9 mouse cellular contexts compared by ENCODE assay signal in genomic region chr2:158093345-158093744, GRCm38 (mm10). TPM values are rescaled to one million over a fixed set of nuclear protein-coding genes. Genes with fewer than 3 reads are reported as not detected.
DNase-seq lines count a peak whose midpoint lies in the region; ATAC-seq and TF ChIP-seq lines count a peak whose summit lies in the region.
"Had no signal": no experiment of that assay in that cellular context is flagged by ENCODE, and none has a peak within 500 bp of the region (broad histone marks: within the 10 kb centered on the region; RNA-seq: fewer than 3 reads in every experiment).

No protein-coding gene starts in this region.

- H3K27me3 ChIP-seq in kidney, embryonic 15.5 days, result no peaks in the 10 kb centered on the region
- no peaks in the 10 kb centered on the region for H3K27me3 ChIP-seq in heart, postnatal 0 days (ENCODE audit: control insufficient read depth, insufficient read depth, low read length)
- H3K27me3 ChIP-seq: midbrain, embryonic 12.5 days had no signal

- H3K9me3 ChIP-seq in kidney, embryonic 15.5 days (replicated peaks), result no peaks in the 10 kb centered on the region
- H3K9me3 ChIP-seq in heart, postnatal 0 days (replicated peaks; ENCODE audit: control insufficient read depth, low read length), result no peaks in the 10 kb centered on the region
- H3K9me3 ChIP-seq: midbrain, embryonic 12.5 days had no signal

- H3K27ac ChIP-seq in kidney, embryonic 15.5 days, result peak overlapping the region; percentile 69
- H3K27ac ChIP-seq in heart, postnatal 0 days (ENCODE audit: low read depth), result no peak overlapping the region; the same call in 1 of the 2 replicates
- H3K27ac ChIP-seq: midbrain, embryonic 12.5 days had no signal

- TF ChIP-seq CTCF in heart, postnatal 0 days (IDR thresholded peaks at IDR 0.05; ENCODE audit: low read depth), result no peak

- TF ChIP-seq EP300 in heart, postnatal 0 days (IDR thresholded peaks at IDR 0.05; ENCODE audit: low read depth), result no peak

- H3K4me1 ChIP-seq in kidney, embryonic 15.5 days, result peaks cover 41% of the 10 kb centered on the region
- H3K4me1 ChIP-seq in heart, postnatal 0 days (ENCODE audit: control insufficient read depth, insufficient read depth), result peaks cover 13% of the 10 kb centered on the region

- no peak overlapping the region for H3K4me2 ChIP-seq in kidney, embryonic 15.5 days
- no peak overlapping the region for H3K4me2 ChIP-seq in heart, postnatal 0 days (ENCODE audit: low read depth, low read length)
- H3K4me2 ChIP-seq: midbrain, embryonic 12.5 days had no signal

- no peak overlapping the region for H3K9ac ChIP-seq in kidney, embryonic 15.5 days
- H3K9ac ChIP-seq in heart, postnatal 0 days (replicated peaks; ENCODE audit: low read depth, low read length), result no peak overlapping the region
- H3K9ac ChIP-seq: midbrain, embryonic 12.5 days had no signal

- no peak overlapping the region for H3K4me3 ChIP-seq in kidney, embryonic 15.5 days (replicated peaks)
- H3K4me3 ChIP-seq in heart, postnatal 0 days (ENCODE audit: low read depth, low read length), result no peak overlapping the region
- H3K4me3 ChIP-seq: midbrain, embryonic 12.5 days had no signal

- no peaks in the 10 kb centered on the region for H3K36me3 ChIP-seq in kidney, embryonic 15.5 days
- no peaks in the 10 kb centered on the region for H3K36me3 ChIP-seq in heart, postnatal 0 days (replicated peaks; ENCODE audit: control insufficient read depth, insufficient read depth, low read length)
- H3K36me3 ChIP-seq: midbrain, embryonic 12.5 days had no signal

- ATAC-seq in kidney, embryonic 15.5 days (replicated peaks; ENCODE audit: low FRiP score), result 0 out of 2 replicates have a peak, but pooled peaks have one; percentile 21
- peak; percentile 19; the same call in 1 of the 2 replicates for ATAC-seq in heart, postnatal 0 days (ENCODE audit: insufficient read depth, low read depth)

- peak; percentile 66 for DNase-seq in adrenal gland, postnatal 14 days
- no peak for DNase-seq in adrenal gland, postnatal 4 days (ENCODE audit: low spot score in 2 of 2)
- no peak for DNase-seq in kidney, adult 8-10 months
- DNase-seq in 3T3-L1 (ENCODE audit: low read depth, low spot score), result peak; percentile 81
- peak; percentile 9 for DNase-seq in heart, postnatal 0 days (ENCODE audit: low spot score)
- no peak for DNase-seq in spleen, adult 12 weeks (ENCODE audit: low spot score)
- DNase-seq in B cell, adult 2 months, result no peak

- 41% methylated on average over 5 of the region's 5 CpGs for WGBS in kidney, embryonic 15.5 days
- 51% methylated on average over 5 of the region's 5 CpGs for WGBS in heart, postnatal 0 days

RNA-seq across cellular contexts. Expression of gene Tgm2, which starts 52.9 kb away (rescaled TPM):
- 69.0 and 75.1 TPM in 2 replicates for total RNA-seq in adrenal gland, postnatal 14 days (2021)
- 10 to 100 TPM; 58.1 to 65.3 TPM for total RNA-seq in adrenal gland, postnatal 4 days (2021)
- polyA plus RNA-seq in kidney, embryonic 15.5 days (2015; fragmentation: Nextera tagmentation; extraction: Ambion mirVana), result 30.4 and 39.7 TPM in 2 replicates
- 445 and 622 TPM in 2 replicates for total RNA-seq in heart, postnatal 0 days (2014; rRNA removed; ENCODE audit: low replicate concordance)
- polyA plus RNA-seq in heart, postnatal 0 days (2015; fragmentation: Nextera tagmentation; extraction: Ambion mirVana), result 136 and 155 TPM in 2 replicates

Comparison
In these comparisons a context has a peak if more than half of its experiments do, and no peak if none do; other contexts are left out.
1. DNase-seq: peak in adrenal gland, postnatal 14 days (single experiment), 3T3-L1 (single experiment) and heart, postnatal 0 days (single experiment); none in adrenal gland, postnatal 4 days (0 of 2), kidney, adult 8-10 months (0 of 2), spleen, adult 12 weeks (single experiment) and B cell, adult 2 months (0 of 2).